Mouse (Mus musculus): ENCODE results near the gene Gm10799.

- TF ChIP-seq CTCF (IDR thresholded peaks at IDR 0.05) (no peak), EP300 (IDR thresholded peaks at IDR 0.05; ENCODE audit: insufficient read depth, low read depth, low read length) (no peak)
These were observed 41.7 kb upstream of the Gm10799 start for GRCm38 (mm10) chr2:104110031-104110430.
